Mouse (Mus musculus): ENCODE data around the gene Nmt1. TPM values are rescaled to one million over a fixed set of nuclear protein-coding genes. Genes with fewer than 3 reads are reported as not detected.
A peak's percentile ranks its signal among the peaks of the same experiment; 100 is the strongest.

The Nmt1 gene
- polyA plus RNA-seq, 1 experiment from 2014 or later, result 32.1 TPM

- Histone ChIP-seq H3K4me1 (ENCODE audit: control insufficient read depth, low read depth, low read length) (peaks cover 9% of the 10 kb centered on the region), H3K27me3 (ENCODE audit: control insufficient read depth, insufficient read depth, low read depth, low read length) (no peaks in the 10 kb centered on the region), H3K9me3 (replicated peaks; ENCODE audit: control insufficient read depth, low read length) (no peaks in the 10 kb centered on the region), H3K4me3 (ENCODE audit: low read depth, low read length) (no peak overlapping the region), H3K27ac (ENCODE audit: low read length) (no peak overlapping the region), H3K9ac (ENCODE audit: low read depth, low read length) (no peak overlapping the region), H3K4me2 (ENCODE audit: low read depth, low read length) (no peak overlapping the region), H3K36me3 (ENCODE audit: control insufficient read depth, insufficient read depth) (peaks cover 4% of the 10 kb centered on the region)
- ATAC-seq (ENCODE audit: low read depth), result no peak
- 88% methylated on average over 3 of the region's 3 CpGs for WGBS (ENCODE audit: insufficient replicate concordance)
Measured at GRCm38 (mm10) chr11:103023974-103024373, 4.0 kb upstream of the Nmt1 start.

GRCm38 (mm10) chr11:103026901-103027300 lies 1.1 kb upstream of the Nmt1 start:
- H3K36me3 ChIP-seq (ENCODE audit: control insufficient read depth, insufficient read depth), result peaks cover 4% of the 10 kb centered on the region
- peak overlapping the region; percentile 83 for H3K4me3 ChIP-seq (ENCODE audit: low read depth, low read length)
- ATAC-seq (ENCODE audit: low read depth), result no peak
- peaks cover 18% of the 10 kb centered on the region for H3K4me1 ChIP-seq (ENCODE audit: control insufficient read depth, low read depth, low read length)
- H3K9ac ChIP-seq (ENCODE audit: low read depth, low read length), result peak overlapping the region; percentile 83; the same call in 1 of the 2 replicates
- peak overlapping the region; percentile 92 for H3K27ac ChIP-seq (ENCODE audit: low read length)
- no peaks in the 10 kb centered on the region for H3K27me3 ChIP-seq (ENCODE audit: control insufficient read depth, insufficient read depth, low read depth, low read length)
- peak overlapping the region; percentile 75 for H3K4me2 ChIP-seq (ENCODE audit: low read depth, low read length)
- H3K9me3 ChIP-seq (replicated peaks; ENCODE audit: control insufficient read depth, low read length), result no peaks in the 10 kb centered on the region
- 67% methylated on average over 3 of the region's 3 CpGs for WGBS (ENCODE audit: insufficient replicate concordance)

GRCm38 (mm10) chr11:103027570-103028175 lies 317 bp upstream of the Nmt1 start:
- WGBS (ENCODE audit: insufficient replicate concordance), result 3% methylated on average over 8 of the region's 8 CpGs
- H3K4me2 ChIP-seq (ENCODE audit: low read depth, low read length), result peak overlapping the region; percentile 75
- H3K9me3 ChIP-seq (replicated peaks; ENCODE audit: control insufficient read depth, low read length), result no peaks in the 10 kb centered on the region
- peak overlapping the region; percentile 83 for H3K4me3 ChIP-seq (ENCODE audit: low read depth, low read length)
- peak overlapping the region; percentile 92 for H3K27ac ChIP-seq (ENCODE audit: low read length)
- H3K36me3 ChIP-seq (ENCODE audit: control insufficient read depth, insufficient read depth), result peaks cover 4% of the 10 kb centered on the region
- peak overlapping the region; percentile 83 for H3K9ac ChIP-seq (ENCODE audit: low read depth, low read length)
- ATAC-seq (ENCODE audit: low read depth), result no peak
- peaks cover 18% of the 10 kb centered on the region for H3K4me1 ChIP-seq (ENCODE audit: control insufficient read depth, low read depth, low read length)
- no peaks in the 10 kb centered on the region for H3K27me3 ChIP-seq (ENCODE audit: control insufficient read depth, insufficient read depth, low read depth, low read length)

DNA sequence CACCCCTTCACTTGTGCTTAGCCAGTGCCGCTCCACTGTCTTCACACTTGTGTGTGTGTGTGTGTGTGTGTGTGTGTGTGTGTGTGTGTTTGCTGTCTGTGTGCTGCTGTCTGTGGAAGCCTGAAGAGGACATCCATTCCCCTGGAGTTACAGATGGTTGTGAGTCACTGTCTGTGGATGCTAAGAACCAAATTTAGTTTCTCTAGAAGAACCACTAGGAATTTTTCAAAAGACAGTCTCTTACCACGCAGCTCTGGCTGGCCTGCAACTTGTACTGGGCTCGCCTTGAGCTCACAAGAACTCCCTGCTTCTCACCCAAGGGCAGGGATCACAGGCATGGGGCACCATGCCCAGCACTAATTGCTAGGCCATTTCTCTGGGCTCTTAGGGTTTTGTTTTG lies 5.0 kb downstream of the Nmt1 start:
- Histone ChIP-seq H3K9me3 (replicated peaks; ENCODE audit: control insufficient read depth, low read length) (no peaks in the 10 kb centered on the region), H3K36me3 (ENCODE audit: control insufficient read depth, insufficient read depth) (no peaks in the 10 kb centered on the region; the same call in 1 of the 2 replicates), H3K9ac (ENCODE audit: low read depth, low read length) (no peak overlapping the region), H3K4me1 (ENCODE audit: control insufficient read depth, low read depth, low read length) (peaks cover 8% of the 10 kb centered on the region), H3K4me3 (ENCODE audit: low read depth, low read length) (no peak overlapping the region), H3K27ac (ENCODE audit: low read length) (no peak overlapping the region), H3K27me3 (ENCODE audit: control insufficient read depth, insufficient read depth, low read depth, low read length) (no peaks in the 10 kb centered on the region), H3K4me2 (ENCODE audit: low read depth, low read length) (no peak overlapping the region)
- no peak for ATAC-seq (ENCODE audit: low read depth)
- WGBS (ENCODE audit: insufficient replicate concordance), result 83% methylated on average over 3 of the region's 3 CpGs

DNA sequence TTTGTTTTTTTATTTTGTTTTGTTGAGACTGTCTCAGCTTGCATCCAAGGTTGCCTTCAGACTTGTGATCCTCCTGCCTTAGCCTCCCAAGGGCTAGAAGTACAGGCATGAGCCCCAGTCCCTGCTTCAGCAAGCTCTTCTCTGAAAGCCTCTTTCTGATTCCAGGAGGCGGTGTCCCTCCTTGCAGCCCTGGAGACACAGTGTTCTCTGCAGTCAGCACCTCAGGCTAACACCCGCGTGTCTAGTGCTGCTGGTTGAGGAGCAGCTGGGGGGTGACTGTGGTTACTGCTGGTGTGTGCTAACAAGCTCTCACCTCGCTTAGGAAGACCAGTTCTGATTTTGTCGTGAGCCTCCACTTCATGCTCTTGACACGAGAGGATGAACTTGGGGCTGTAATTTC lies 7.0 kb downstream of the Nmt1 start:
- Histone ChIP-seq H3K9me3 (replicated peaks; ENCODE audit: control insufficient read depth, low read length) (no peaks in the 10 kb centered on the region), H3K4me3 (ENCODE audit: low read depth, low read length) (no peak overlapping the region), H3K9ac (ENCODE audit: low read depth, low read length) (no peak overlapping the region), H3K36me3 (ENCODE audit: control insufficient read depth, insufficient read depth) (no peaks in the 10 kb centered on the region; the same call in 1 of the 2 replicates), H3K27me3 (ENCODE audit: control insufficient read depth, insufficient read depth, low read depth, low read length) (no peaks in the 10 kb centered on the region), H3K4me2 (ENCODE audit: low read depth, low read length) (no peak overlapping the region), H3K4me1 (ENCODE audit: control insufficient read depth, low read depth, low read length) (peaks cover 2% of the 10 kb centered on the region; the same call in 1 of the 2 replicates), H3K27ac (ENCODE audit: low read length) (no peak overlapping the region)
- 75% methylated on average over 6 of the region's 6 CpGs for WGBS (ENCODE audit: insufficient replicate concordance)
- no peak for ATAC-seq (ENCODE audit: low read depth)

DNA sequence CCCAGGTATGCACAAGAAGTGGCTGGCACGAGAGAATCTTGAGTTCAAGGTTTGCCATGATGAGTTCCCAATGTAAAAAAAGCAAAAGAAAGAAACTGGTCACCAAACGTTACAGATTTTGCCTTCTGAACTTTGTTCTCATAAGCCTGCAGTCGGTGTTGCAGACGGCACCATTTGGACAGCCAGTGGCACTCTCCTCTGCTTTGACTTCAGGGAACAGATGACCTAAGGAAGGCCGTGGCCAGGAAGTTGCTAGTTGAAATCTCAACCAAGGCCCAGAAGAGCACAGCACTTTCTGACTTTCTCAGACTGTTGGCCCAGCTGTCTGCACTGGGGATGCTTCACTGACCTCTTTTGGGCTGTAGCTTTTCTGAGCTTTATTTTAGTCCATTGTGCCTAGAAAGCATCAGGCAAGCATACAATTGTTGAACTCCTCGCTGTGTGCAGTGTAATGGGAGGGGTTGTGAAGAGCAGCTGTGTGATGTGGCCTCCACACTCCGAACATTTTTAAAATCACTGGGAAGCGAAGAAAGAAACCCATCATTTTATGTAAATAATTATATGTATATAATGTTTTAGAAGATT lies 9.0 kb downstream of the Nmt1 start:
- H3K27ac ChIP-seq (ENCODE audit: low read length), result no peak overlapping the region
- H3K4me3 ChIP-seq (ENCODE audit: low read depth, low read length), result no peak overlapping the region
- H3K4me1 ChIP-seq (ENCODE audit: control insufficient read depth, low read depth, low read length), result no peaks in the 10 kb centered on the region
- H3K36me3 ChIP-seq (ENCODE audit: control insufficient read depth, insufficient read depth), result no peaks in the 10 kb centered on the region; the same call in 1 of the 2 replicates
- 77% methylated on average over 8 of the region's 8 CpGs for WGBS (ENCODE audit: insufficient replicate concordance)
- no peaks in the 10 kb centered on the region for H3K27me3 ChIP-seq (ENCODE audit: control insufficient read depth, insufficient read depth, low read depth, low read length)
- no peak overlapping the region for H3K9ac ChIP-seq (ENCODE audit: low read depth, low read length)
- no peak for ATAC-seq (ENCODE audit: low read depth)
- H3K4me2 ChIP-seq (ENCODE audit: low read depth, low read length), result no peak overlapping the region
- no peaks in the 10 kb centered on the region for H3K9me3 ChIP-seq (replicated peaks; ENCODE audit: control insufficient read depth, low read length)

DNA sequence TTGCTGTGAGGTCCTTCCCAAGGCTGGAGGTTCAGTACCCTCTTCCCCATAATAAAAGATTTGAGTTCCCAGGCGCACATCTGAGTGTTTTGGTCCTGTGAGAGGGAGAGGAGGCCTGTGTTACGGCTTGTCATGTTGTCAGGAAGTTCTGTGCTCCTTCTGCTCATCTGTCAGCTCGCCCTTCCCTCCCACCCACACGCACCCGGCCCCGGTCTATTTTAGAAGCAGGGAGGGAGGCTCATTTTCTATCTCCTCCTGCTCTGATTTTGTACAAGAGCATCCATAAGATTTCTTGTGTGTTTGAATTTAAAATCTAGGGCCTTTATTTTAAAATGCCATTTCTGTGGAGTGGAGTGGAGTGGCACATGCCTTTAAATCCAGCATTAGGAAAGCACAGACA lies 10.0 kb downstream of the Nmt1 start:
- Histone ChIP-seq H3K9me3 (replicated peaks; ENCODE audit: control insufficient read depth, low read length) (no peaks in the 10 kb centered on the region), H3K36me3 (ENCODE audit: control insufficient read depth, insufficient read depth) (no peaks in the 10 kb centered on the region; the same call in none of the 2 replicates), H3K4me1 (ENCODE audit: control insufficient read depth, low read depth, low read length) (no peaks in the 10 kb centered on the region), H3K27ac (ENCODE audit: low read length) (no peak overlapping the region), H3K4me2 (ENCODE audit: low read depth, low read length) (no peak overlapping the region), H3K9ac (ENCODE audit: low read depth, low read length) (no peak overlapping the region), H3K4me3 (ENCODE audit: low read depth, low read length) (no peak overlapping the region), H3K27me3 (ENCODE audit: control insufficient read depth, insufficient read depth, low read depth, low read length) (no peaks in the 10 kb centered on the region)
- 65% methylated on average over 6 of the region's 6 CpGs for WGBS (ENCODE audit: insufficient replicate concordance)
- no peak for ATAC-seq (ENCODE audit: low read depth)

- Histone ChIP-seq H3K4me1 (ENCODE audit: control insufficient read depth, low read depth, low read length) (no peaks in the 10 kb centered on the region), H3K36me3 (ENCODE audit: control insufficient read depth, insufficient read depth) (peaks cover 30% of the 10 kb centered on the region), H3K27me3 (ENCODE audit: control insufficient read depth, insufficient read depth, low read depth, low read length) (no peaks in the 10 kb centered on the region), H3K9ac (ENCODE audit: low read depth, low read length) (no peak overlapping the region), H3K4me3 (ENCODE audit: low read depth, low read length) (no peak overlapping the region), H3K9me3 (replicated peaks; ENCODE audit: control insufficient read depth, low read length) (no peaks in the 10 kb centered on the region), H3K27ac (ENCODE audit: low read length) (no peak overlapping the region), H3K4me2 (ENCODE audit: low read depth, low read length) (no peak overlapping the region)
- ATAC-seq (ENCODE audit: low read depth), result no peak
- WGBS (ENCODE audit: insufficient replicate concordance), result 78% methylated on average over 4 of the region's 4 CpGs
Measured at GRCm38 (mm10) chr11:103042828-103043227, 14.8 kb downstream of the Nmt1 start.

DNA sequence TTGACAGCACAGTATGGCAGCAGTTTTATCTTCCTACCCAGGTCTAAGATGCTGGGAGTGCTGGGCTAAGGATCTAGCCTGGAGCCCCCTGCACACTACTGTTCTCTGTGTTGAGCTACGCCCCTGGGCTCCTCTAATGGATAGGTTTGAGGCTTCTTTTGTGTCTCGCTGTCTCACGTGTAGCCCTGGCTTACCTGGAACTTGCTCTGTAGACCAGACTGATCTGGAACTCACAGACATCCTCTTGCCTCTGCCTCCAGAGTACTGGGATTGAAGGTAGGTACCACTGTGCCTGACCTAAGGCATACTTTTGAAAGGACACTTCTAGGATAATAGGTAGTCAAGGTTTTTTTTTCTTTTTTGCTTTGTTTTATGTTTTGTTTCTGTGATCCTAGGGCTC lies 16.0 kb downstream of the Nmt1 start:
- Histone ChIP-seq H3K9ac (ENCODE audit: low read depth, low read length) (no peak overlapping the region), H3K4me3 (ENCODE audit: low read depth, low read length) (no peak overlapping the region), H3K36me3 (ENCODE audit: control insufficient read depth, insufficient read depth) (peaks cover 30% of the 10 kb centered on the region), H3K27ac (ENCODE audit: low read length) (no peak overlapping the region), H3K27me3 (ENCODE audit: control insufficient read depth, insufficient read depth, low read depth, low read length) (no peaks in the 10 kb centered on the region), H3K9me3 (replicated peaks; ENCODE audit: control insufficient read depth, low read length) (no peaks in the 10 kb centered on the region), H3K4me1 (ENCODE audit: control insufficient read depth, low read depth, low read length) (no peaks in the 10 kb centered on the region), H3K4me2 (ENCODE audit: low read depth, low read length) (no peak overlapping the region)
- 89% methylated on average over 3 of the region's 3 CpGs for WGBS (ENCODE audit: insufficient replicate concordance)
- no peak for ATAC-seq (ENCODE audit: low read depth)
